Mouse (Mus musculus): Measurements from ENCODE around the gene Farp2.

The Farp2 gene

DNA sequence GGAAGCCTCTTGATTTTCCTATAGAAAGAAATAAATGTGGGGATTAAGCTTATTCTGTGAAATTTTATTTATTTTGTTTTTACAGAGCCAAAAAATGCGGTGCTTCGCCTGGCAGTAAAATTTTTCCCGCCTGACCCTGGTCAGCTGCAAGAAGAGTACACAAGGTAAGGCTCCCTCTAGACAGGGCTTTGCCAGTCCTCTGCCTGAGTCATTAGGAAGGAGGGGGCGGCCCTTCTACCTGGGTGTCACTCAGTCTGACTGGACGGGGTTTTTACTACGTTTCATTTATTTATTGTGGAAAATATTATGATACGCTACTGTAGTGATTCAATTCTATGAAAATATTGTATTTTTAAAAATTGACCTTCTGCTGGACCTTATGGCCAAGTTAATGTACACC is 51.3 kb downstream of the Farp2 start:
- no peak for DNase-seq (ENCODE audit: low spot score)

DNA sequence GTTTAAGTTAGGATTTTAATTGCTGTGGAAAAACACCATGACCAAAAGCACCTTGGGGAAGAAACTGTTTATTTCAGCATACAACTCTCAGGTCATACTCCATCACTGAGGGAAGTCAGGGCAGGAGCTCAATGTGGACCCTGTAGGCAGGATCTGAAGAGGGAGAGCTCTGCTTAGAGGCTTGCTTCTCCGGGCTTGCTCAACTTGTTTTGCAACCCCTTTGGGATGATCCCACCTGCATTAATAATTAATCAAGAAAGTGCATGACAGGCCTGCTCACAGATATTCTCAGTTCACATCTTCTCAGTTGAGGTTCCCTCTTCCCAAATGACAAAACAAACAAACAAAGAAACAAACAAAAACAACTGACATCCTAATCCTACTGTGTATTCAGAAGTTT is 51.8 kb downstream of the Farp2 start:
- no peak for DNase-seq (ENCODE audit: low spot score)

DNA sequence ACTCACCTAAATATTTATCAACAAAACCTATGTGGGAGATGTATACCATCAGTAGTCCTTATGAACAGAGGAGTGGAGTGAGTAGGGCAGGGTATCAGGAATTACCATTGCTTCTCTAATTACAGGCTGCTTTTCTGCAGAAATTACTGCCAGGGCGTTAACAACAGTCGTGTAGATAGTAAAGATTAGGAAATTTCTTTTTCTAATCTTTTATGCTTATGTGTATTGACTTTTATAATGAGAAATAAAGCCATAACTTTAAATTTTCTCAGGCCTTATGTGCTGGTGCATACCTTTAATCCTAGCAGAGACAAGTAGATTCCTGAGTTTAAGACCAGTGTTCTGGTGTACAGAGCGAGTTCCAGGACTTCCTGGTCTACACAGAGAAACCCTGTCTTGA is 52.9 kb downstream of the Farp2 start:
- DNase-seq (ENCODE audit: low spot score): no peak

DNA sequence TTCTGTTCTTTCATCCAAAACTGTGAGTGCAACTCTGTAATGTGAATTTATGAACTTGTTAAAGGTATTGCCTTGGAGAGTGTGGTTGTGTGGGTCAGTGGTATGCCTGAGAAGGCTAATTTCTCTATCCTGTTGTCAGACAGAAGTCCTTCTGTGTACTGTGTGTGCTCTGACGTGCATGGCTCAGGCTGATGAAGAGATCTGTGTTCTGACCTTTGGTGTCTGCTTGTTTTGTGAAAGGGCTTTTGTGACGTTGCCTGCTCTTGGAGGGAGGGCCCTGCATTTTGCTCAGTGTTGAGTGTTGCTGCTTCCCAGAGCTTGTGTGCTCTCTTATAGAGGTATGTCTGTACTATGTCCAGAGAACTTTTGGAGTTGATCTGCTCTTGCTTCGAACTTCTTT is 55.1 kb downstream of the Farp2 start:
- DNase-seq (ENCODE audit: low spot score): no peak

DNA sequence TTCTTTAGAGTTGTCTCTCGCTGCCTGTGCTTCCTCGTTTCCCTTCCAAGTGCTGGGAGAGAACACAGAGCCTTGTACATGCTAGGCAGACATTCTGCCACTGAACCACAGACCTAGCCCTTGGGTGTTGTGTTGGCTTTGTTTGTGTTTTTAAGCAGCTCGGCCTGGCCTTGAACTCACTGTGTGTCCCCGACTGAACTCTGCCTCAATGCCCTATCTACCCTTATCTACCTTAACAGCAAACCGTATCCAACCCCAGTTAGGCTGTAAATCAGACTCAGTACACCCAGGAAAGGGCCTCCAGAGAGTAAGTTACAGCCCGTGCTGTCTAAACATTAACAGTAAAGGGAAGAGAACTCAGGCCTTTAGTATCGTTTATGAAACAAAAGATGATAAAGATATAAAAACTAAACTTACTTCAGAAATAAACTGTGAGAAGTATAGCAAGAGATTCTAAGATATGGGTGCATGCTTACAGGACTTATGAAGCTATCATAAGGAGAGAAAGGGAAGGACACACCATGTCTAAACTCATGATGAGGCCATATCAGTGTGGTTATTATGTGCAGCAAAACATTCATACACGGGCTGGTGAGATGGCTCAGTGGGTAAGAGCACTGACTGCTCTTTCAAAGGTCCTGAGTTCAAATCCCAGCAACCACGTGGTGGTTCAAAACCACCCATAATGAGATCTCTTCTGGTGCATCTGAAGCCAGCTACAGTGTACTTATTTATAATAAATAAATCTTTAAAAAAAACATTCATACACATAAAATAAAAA is 56.0 kb downstream of the Farp2 start:
- no peak for DNase-seq (ENCODE audit: low spot score)

DNA sequence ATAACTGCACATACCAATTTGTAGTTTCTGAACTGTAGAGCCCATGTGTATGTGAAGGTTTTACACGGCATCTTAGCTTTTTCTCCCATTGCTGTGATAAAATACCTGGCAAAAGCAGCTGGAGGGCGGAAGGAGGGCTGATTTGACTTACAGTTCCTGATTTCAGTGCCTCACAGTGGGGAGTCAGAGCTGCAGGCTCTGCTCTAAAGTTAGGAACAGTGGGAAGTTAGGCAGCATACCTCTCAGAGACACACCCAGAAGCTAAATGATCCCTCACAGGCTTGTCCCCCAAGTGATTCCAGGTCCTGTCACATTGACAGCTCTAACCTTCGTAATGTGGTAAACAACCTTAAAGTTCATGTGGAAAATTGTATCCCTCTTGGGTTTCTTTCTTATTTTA is 65.2 kb downstream of the Farp2 start:
- no peak for DNase-seq (ENCODE audit: low spot score)

DNA sequence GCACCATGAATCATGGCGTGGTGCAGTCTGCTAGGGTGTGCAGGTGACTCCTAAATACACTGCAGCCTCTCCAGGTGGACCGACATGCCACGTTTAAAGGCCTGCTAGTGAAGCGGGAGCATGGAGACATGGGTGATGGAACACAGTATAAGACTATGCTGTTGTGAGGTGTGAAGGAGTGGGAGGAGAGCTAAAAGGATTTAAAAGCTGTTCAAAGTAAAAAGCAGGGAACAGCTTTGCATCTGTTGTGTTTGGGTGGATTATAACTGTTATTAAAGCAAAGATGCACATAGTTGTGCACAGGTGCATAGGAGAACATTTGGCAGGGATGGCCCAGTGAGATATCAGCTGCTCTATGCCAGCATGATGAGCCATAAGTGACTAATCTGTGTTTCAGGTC is 66.0 kb downstream of the Farp2 start:
- no peak for DNase-seq (ENCODE audit: low spot score)

DNA sequence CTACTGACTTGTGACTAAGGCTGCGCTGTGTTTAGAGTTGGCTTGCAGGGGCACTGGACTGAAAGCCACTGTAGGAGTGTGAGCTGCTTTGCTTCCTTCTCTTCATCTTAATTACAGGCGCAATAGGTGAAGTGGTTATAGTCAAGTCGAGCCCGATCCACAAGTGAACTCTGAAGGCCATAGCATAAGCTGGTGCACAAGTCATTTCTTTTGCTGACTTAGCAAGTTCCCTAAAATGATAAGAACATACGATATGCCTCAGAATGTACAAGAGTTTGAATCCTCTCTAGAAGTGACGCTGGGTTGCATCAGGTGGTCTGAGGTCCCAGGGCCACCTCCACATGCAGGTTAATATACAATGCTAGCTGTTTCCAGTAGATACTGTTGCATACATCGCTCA is 69.7 kb downstream of the Farp2 start:
- no peak for DNase-seq (ENCODE audit: low spot score)

DNA sequence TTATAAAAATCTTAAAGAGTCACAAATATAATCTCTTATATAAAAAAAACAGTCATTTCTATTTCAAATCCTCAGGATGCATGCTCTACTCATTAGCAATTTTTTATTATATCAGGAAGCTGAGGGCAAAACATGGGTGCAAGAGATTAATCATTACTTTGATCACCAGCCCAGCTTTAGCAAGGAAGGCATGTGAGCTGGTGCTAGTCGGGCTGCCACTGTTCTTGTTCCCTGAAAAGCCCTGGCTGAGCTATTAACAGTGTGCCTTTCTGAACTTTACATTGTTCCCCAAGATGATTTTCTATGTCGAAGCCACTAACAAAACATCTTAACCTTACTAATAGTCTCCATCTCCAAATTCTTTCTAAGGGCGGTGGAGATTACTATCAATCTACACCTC is 76.5 kb downstream of the Farp2 start:
- no peak for DNase-seq (ENCODE audit: low spot score)

DNA sequence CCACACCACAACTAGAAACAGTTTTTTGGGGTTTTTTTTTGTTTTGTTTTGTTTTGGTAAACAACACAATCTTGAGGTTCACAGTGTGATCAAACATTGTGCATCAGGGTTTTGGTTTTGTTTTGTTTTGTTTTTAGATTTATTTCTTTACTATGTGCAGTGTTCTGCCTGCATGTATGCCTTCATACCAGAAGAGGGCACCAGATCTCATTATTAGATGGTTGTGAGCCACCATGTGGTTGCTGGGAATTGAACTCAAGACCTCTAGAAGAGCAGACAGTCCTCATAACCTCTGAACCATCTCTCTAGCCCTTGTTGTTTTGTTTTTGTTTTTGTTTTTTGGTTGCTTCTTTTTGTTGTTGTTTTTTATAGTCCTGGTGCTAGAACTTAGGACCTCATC is 82.1 kb downstream of the Farp2 start:
- DNase-seq (ENCODE audit: low spot score): no peak

DNA sequence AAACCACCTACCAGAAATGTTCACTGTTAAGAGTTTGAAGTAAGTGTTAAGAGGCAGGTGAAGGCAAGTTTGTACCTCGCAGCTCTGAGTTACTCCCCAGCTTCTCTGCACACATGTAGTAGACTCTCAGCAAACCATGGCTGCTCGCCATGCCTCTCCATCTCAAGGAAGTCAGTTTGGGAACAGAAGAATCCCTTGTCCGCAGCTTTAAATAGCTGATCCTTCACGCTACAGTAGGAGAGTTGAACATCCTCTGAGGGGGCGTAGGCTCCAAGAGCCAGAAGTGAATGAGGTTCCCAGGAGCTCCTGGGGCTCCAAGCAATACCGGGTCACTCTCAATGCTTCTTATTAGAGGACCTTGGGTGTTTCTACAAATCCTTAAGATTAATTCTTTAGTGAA is 84.0 kb downstream of the Farp2 start:
- DNase-seq (ENCODE audit: low spot score): no peak

DNA sequence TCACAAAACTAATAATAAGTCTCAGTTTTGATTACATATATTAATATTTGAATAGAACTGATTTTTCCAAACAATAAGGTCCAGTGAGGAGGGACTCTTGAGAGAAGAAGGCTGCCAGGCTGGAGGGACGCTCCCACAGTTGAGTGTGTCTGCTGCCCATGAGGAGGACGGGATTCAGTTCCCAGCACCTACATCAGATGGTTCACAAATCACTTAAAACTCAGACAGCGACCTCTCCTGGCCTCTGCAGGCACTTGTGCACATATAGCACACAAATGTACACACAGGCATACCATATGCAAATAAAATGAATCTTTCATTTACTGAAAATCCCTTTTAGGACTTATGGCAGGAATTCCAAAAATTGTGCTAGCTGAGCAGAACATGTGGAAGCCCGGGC is 91.0 kb downstream of the Farp2 start:
- no peak for DNase-seq (ENCODE audit: low spot score)

DNA sequence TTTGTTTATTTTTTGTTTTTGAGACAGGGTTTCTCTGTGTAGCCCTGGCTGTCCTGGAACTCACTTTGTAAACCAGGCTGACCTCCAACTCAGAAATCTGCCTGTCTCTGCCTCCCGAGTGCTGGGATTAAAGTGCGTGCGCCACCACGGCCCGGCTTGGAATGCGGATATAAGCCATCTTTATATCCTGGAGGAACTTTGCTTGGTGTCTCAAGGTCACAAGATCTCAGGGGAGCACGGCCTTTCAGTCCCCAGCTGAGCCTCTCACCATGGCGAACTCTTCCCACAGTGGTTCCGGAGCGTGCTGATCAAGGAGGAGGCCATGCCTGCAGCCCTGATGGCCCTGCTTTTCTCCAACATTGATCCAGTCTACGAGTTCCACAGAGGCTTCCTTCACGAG is 92.0 kb downstream of the Farp2 start:
- DNase-seq (ENCODE audit: low spot score): no peak

DNA sequence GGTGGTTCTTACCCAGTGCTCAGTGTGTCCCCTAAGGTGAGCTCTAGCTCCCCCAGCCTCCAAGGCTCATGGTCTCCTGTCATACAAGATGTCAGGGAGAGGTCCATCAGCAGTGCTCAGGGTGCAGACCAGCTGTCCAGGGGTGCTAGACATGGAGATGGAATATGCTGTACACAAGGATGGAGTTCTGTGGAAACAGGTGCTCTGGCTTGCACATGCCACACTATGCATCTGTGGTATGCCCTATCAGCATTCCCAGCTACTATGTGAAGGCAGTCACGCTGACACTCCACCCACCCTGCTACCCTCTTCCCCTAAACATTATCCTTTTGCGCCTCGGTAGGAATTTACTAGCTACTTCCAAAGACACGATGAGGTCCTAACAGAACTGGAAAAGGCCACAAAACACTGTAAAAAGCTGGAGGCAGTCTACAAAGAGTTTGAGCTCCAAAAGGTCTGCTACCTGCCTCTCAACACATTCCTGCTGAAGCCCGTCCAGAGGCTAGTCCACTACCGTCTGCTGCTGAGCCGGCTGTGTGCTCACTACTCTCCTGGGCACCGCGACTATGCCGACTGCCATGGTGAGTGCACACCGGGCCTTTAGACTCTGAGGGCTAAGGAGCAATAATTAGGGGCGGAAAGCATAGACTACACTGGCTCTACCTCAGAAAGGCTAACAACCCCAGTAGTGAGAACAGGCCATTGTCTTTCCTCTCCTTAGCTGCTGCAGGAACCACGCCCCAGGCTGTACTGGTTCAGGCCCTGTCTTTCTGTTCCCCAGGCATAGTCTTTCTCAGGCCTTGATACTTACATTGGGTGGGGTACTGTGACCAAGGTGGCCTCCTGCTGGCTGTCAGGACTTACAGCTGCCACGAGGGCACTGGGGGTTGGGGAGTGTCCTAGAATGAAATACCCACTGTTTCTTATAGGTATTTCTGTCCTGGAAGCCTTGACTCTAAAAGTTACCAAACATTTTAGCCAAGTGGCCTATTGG is 95.5 kb downstream of the Farp2 start:
- DNase-seq (ENCODE audit: low spot score): no peak

DNA sequence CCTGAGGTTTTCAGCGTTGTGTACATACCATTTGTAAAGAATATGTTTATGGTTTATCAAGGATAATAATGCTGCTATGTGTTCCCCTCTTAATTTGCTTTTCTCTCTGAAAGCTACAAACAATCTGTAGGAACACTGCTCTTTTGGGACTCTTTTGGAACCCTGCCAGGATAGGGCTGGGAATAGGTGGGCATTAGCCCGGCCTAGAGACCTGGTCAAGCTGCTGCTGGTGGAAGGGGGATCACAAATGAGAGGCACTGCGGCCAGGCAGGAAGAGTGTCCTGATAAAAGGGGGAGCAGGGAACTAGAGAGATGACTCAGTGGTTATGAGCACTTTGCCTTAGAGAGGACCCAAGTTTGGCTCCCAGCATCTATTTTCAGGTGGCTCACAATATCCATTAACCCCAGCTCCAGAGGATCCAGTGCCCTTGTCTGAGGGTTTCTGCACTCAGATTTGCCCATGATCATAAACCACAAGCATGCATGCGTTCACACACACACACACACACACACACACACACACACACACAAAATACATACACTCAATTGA is 96.9 kb downstream of the Farp2 start:
- DNase-seq (ENCODE audit: low spot score): no peak

DNA sequence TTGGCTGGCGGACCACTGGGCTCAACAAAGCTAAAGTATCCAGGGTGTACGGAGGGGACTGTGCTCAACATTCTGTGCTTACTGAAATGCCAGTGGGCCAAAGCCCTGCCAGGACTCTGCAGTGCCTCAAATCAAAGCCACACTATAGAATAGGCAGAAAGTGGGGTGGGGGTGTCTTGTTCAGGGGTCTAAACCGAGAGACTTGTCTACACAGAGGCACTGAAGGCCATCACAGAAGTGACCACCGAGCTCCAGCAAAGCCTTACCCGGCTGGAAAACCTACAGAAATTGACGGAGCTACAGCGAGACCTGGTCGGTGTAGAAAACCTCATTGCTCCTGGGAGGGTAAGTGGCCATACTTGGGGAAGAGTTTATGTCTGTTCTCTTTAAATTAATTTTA is 97.9 kb downstream of the Farp2 start:
- no peak for DNase-seq (ENCODE audit: low spot score)

DNA sequence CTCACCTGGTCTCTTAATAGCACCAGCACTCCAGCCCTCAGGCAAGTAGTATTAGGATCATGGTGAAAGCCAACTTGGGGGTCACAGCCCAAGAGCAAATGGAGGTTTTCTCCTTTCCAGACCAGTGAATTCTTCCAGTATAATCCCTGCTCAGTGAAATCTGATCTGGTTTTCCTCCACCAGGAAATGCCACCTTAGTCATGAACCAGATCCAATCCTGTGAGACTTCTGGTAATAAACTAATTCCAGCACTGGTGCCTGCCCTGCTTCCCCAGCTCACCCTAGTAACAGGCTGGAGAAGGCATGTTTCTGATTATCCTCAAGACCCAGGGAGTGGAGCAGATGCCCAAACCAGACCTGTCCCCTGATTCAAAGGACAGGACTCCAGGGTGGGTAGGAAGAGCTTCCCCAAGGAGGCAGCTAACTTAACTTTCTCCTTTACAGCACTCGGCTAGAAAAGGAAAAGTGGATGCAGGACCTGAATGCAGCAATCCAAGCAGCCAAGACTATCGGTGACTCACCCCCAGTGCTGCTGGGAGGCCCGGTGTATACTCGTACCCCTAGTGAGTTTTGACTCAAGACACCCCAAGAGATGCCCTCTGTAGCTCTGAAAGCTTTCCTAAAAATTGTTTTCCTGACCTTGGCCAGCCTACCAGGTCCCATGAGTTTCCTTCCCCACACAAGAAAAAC is 106.3 kb downstream of the Farp2 start:
- DNase-seq (ENCODE audit: low spot score): no peak

DNA sequence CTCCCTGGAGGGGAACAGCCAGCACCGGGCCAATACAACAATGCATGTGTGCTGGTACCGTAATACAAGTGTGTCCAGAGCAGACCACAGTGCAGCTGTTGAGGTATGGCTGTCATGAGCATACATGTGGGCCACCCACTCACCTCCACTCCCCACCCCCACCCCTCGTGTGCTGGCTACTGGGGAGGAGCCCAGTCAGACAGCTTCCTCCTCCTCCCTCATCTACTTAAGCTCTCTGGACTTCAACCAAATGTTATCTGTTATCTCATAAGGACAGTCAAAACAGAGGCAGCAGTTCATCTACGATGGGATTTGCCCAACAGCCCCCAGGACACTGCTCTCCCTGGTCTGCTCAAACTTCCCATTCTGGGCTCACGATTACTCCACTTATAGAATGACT is 107.1 kb downstream of the Farp2 start:
- no peak for DNase-seq (ENCODE audit: low spot score)

DNA sequence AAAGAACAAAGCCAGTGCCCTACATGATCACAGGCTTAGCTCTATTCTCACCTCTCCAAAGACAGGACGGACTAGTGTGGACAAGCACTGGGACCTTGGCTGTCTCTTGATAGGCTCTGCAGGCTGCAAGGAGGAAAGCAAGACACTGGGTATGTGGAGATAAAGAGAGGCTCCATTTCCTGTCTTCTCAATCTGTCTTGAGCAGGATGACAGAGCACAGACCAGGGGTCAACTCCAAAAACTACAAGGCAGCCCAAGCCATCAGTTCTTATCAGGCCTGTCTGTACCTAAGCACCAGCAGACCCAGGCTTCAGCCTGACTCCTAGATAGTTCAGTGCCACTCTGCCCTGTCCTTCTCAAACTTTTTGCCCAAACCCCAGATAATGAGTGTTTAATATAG is 112.6 kb downstream of the Farp2 start:
- DNase-seq (ENCODE audit: low spot score): no peak

DNA sequence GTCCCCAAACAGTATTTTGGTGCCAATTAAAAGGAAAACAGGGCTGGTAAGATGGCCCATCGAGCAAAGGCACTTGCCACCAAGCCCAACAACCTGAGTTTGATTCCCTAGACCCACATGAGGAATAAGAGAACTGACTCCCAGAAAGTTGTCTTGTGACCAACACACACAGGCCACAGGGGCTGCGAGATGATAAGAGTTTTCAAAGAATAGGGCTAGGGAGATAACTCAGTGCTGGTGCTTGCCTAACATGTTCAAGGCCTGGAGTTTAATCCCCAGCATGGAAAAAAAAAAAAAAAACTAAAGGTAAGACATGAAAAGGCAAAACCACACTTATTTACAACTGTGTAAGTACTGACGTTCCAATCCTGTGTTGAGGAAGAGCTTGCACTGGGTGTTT is 118.9 kb downstream of the Farp2 start:
- no peak for DNase-seq (ENCODE audit: low spot score)

DNA sequence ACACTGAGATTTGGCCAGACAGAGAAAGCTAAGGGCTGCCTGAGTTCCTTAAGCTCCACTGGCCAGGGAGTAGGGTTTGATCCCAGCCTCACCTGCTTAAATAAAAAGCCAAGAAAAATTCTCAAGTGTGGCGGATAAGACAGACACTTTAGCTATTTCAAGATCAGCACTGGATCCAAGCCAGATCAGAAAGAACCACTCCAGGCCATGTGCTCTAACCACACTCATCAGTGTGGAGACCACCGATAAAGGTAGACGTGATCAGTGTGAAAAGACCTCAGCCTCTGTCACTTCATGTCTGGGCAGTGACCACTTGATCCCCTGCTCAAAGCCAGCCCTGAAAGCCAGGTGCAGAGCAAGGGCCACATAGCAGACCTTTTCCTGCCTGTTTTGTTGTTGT is 120.8 kb downstream of the Farp2 start:
- DNase-seq (ENCODE audit: low spot score): no peak

DNA sequence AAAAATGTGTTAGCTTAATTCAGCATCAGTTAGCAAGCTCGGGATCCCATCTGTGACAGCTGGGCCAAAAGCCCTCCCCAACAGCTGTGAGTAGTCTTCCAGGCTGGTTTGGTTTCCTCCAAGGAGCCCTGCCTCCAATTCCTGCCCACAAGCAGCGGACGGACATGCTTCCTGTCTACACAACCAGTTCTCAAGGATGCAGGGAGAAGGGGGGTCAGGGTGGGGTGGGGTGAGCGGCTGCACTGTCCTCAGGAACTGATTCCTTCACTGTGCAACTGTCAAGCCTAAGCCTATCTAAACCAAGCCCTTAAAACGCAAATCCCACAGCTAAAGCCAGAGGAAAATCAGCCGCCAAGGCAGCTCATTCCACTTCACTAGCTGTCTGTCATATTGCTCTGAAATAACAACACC is 122.6 kb downstream of the Farp2 start:
- no peak for DNase-seq (ENCODE audit: low spot score)

Data from ovary, postnatal 10 days (tissue).